Mouse (Mus musculus) MEL (cell line): ENCODE results near the gene Hpd.

Experiments used
- CHD1 ChIP-seq: IDR thresholded peaks from 2 replicates; pipeline ENCODE4 v1.6.1; 2012; ENCODE audit warnings: low read depth, mild to moderate bottlenecking, inconsistent platforms, low read length, improper control_type of control experiment
- CTCF ChIP-seq, 3 experiments: IDR thresholded peaks in 2 of 3; conservative IDR thresholded peaks in 1 of 3; 2 replicates each; pipeline ENCODE4 v1.5.1; 2011 to 2012; ENCODE audit warnings: low read length in 3 of 3, low read depth in 2 of 3, mild to moderate bottlenecking in 2 of 3, improper control_type of control experiment in 1 of 3, inconsistent platforms in 1 of 3, mixed read lengths in 1 of 3, moderate library complexity in 1 of 3; ENCODE audit not compliant: control insufficient read depth in 1 of 3, insufficient read depth in 1 of 3, poor library complexity in 1 of 3, severe bottlenecking in 1 of 3
- E2F4 ChIP-seq: IDR thresholded peaks from 2 replicates; pipeline ENCODE4 v1.6.1; 2011; ENCODE audit warnings: low read depth, low read length, improper control_type of control experiment, borderline replicate concordance
- GATA1 ChIP-seq: IDR thresholded peaks from 2 replicates; pipeline ENCODE4 v1.6.1; 2011; ENCODE audit warnings: low read depth, low read length, improper control_type of control experiment
- JUND ChIP-seq: IDR thresholded peaks from 2 replicates; pipeline ENCODE4 v1.6.1; 2011; ENCODE audit warnings: low read depth, mild to moderate bottlenecking, improper control_type of control experiment, low read length
- MAFK ChIP-seq: IDR thresholded peaks from 2 replicates; pipeline ENCODE4 v1.6.1; 2011; ENCODE audit warnings: low read depth, mild to moderate bottlenecking, low read length, improper control_type of control experiment, borderline replicate concordance
- MEF2A ChIP-seq: IDR thresholded peaks from 2 replicates; pipeline ENCODE4 v1.6.1; 2014; ENCODE audit warnings: low read depth, mild to moderate bottlenecking, inconsistent platforms, low read length, improper control_type of control experiment; ENCODE audit not compliant: poor library complexity, insufficient replicate concordance, severe bottlenecking; ENCODE audit errors: extremely low read depth
- POLR2A ChIP-seq, 2 experiments: IDR thresholded peaks; 2 replicates each; pipeline ENCODE4 v1.6.1; 2011 to 2012; ENCODE audit warnings: low read length in 2 of 2, mild to moderate bottlenecking in 2 of 2, control low read depth in 1 of 2, improper control_type of control experiment in 1 of 2, low read depth in 1 of 2, moderate library complexity in 1 of 2; ENCODE audit not compliant: control insufficient read depth in 1 of 2, insufficient read depth in 1 of 2, poor library complexity in 1 of 2
- POLR2AphosphoS2 ChIP-seq: IDR thresholded peaks from 2 replicates; pipeline ENCODE4 v1.6.1; 2011; ENCODE audit warnings: low read length, improper control_type of control experiment
- RCOR1 ChIP-seq: IDR thresholded peaks from 2 replicates; pipeline ENCODE4 v1.6.1; 2012; ENCODE audit warnings: low read depth, mild to moderate bottlenecking, inconsistent platforms, low read length, improper control_type of control experiment
- TBP ChIP-seq: IDR thresholded peaks from 2 replicates; pipeline ENCODE4 v1.8.0; 2011; ENCODE audit warnings: low read depth, low read length, improper control_type of control experiment
- TCF12 ChIP-seq: IDR thresholded peaks from 2 replicates; pipeline ENCODE4 v1.6.1; 2014; ENCODE audit warnings: low read depth, mild to moderate bottlenecking, inconsistent platforms, low read length, improper control_type of control experiment, moderate library complexity

DNA sequence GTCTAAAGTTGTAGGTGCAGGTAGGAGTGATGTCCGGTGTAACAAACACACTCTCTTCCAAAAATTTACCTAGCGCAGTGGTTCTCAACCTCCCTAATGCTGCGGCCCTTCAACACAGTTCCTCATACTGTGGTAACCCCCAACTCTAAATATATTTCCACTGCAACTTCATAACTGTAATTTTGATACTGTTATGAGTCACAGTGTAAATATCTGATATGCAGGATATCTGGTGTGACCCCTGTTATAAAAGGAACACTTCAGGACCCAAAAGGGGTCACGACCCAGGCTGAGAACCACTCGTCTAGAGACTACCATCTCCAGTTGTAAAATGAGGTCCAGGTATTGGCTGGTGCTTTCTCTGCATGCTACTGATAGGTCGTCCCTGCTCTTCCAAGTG is 57.4 kb downstream of the Hpd start:
- TF ChIP-seq CTCF (IDR thresholded peaks at IDR 0.05 in 2 of 3, conservative IDR thresholded peaks at IDR 0.05 in 1 of 3; ENCODE audit: control insufficient read depth in 1 of 3, insufficient read depth in 1 of 3, low read depth in 2 of 3, low read length in 3 of 3, poor library complexity in 1 of 3, severe bottlenecking in 1 of 3): no peak
- TF ChIP-seq E2F4: no peak
- no peak for TF ChIP-seq MAFK
- TF ChIP-seq RCOR1: no peak
- TF ChIP-seq JUND: no peak
- no peak for TF ChIP-seq POLR2A (IDR thresholded peaks at IDR 0.05; ENCODE audit: control insufficient read depth in 1 of 2, insufficient read depth in 1 of 2, low read depth in 1 of 2, low read length in 2 of 2, poor library complexity in 1 of 2)
- TF ChIP-seq TCF12: no peak
- TF ChIP-seq POLR2AphosphoS2: no peak
- TF ChIP-seq GATA1: no peak
- no peak for TF ChIP-seq CHD1
- no peak for TF ChIP-seq MEF2A
- no peak for TF ChIP-seq TBP
